Mouse (Mus musculus): Measurements from ENCODE around the gene Tsc22d2.
A peak's percentile ranks its signal among the peaks of the same experiment; 100 is the strongest.
"Not testable (repeated sequence)": the region's sequence is repeated elsewhere in the genome, so short reads cannot be mapped to it uniquely, and the experiment has no call there.

Gene Tsc22d2

DNA sequence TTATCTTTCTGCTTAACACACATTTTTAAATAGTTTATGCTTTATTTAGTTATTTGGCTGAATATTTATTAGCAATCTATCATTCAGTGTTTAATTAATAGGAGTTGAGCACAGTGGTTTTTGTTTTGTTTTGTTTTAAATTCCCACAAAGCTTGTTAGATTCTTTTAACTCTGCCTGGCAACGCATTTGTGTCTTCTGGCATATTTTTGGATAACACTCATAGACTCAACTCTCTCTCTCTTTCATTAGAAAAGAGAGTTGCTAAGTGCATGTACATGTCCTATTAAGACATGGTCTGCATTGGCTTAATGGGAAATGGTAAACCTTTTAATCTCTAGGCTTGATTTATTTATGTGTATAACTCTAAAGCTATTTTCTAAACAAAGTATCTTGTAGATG lies 14.3 kb downstream of the Tsc22d2 start:
- DNase-seq (ENCODE audit: low spot score in 2 of 2): no peak

DNA sequence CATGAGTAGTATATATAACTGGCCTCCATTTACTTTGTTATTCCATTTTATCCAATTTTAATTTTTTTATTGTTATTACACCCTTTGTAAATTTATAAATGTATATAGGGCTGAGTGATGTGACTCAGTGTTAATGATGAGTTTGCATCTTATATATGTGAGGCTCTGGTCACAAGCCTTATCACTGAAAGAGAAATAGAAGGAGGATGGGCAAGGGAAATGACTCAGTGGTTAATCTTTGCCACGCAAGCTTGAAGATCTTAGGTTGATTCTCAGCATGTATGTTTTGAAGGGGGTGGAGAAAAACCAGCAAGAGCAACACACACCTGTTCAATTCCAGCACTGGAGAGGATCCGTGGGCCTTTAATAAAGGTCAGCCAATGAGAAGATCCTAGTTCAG lies 19.9 kb downstream of the Tsc22d2 start:
- DNase-seq (ENCODE audit: low spot score in 2 of 2): no peak

DNA sequence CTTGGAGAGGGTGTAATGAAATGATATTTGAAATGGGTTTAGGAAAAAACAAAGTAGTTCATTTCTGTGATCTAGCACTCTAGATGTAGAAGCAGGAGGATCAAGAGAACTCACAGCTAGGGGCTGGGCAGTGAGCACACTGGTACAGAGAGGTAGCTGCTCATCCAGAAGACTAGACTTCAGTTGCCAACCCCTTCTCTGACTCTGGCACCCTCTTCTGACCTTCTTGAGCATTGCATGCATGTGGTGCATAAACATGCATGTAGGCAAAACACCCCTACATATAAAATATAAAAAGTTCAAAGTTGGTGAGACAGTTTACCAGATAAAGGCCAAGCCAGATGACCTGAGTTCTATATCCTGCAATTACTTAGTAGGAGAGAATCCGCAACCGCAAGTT lies 33.7 kb downstream of the Tsc22d2 start:
- no peak for DNase-seq (ENCODE audit: low spot score in 2 of 2)

DNA sequence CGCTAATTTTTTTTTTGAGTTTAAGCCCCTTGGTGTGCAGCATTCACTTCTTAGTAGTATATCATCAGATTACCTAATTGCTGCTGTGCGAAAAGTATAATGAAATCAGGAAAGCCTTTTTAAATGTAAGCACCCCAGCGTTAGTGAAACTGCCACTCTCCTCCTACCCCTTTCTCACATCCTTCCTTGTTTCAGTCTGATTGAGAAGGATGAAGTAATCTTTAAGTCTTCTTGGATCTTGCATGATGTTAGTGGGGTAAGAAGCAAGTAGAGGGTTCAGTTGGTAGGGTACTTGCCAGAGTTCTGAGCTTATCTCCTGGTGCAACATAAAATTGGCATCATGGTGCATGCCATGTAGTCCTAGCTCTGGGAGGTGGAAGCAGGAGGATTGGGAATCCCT lies 35.0 kb downstream of the Tsc22d2 start:
- no peak for DNase-seq (ENCODE audit: low spot score in 2 of 2)

GRCm38 (mm10) chr3:58454414-58455205 lies 40.1 kb downstream of the Tsc22d2 start:
- DNase-seq (ENCODE audit: low spot score in 2 of 2): no peak

DNA sequence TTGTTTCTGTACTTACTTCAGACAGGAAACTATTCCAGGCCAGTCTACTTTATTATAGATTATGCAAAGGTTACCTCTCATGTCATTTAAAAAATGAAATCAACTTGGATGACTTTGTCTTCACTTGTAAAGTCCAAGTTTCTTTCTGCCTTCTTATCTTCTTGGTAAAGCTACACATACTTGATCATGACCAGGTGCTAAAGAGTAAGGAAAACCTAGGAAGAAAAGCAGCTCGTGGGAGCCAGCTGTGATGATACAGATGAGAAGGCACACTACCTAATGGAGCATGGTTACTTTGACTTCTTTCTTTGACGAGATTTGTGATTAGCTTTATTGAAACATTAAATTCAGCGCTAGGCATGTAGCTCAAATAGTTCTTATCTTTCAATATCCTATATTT lies 40.7 kb downstream of the Tsc22d2 start:
- DNase-seq (ENCODE audit: low spot score in 2 of 2): no peak

DNA sequence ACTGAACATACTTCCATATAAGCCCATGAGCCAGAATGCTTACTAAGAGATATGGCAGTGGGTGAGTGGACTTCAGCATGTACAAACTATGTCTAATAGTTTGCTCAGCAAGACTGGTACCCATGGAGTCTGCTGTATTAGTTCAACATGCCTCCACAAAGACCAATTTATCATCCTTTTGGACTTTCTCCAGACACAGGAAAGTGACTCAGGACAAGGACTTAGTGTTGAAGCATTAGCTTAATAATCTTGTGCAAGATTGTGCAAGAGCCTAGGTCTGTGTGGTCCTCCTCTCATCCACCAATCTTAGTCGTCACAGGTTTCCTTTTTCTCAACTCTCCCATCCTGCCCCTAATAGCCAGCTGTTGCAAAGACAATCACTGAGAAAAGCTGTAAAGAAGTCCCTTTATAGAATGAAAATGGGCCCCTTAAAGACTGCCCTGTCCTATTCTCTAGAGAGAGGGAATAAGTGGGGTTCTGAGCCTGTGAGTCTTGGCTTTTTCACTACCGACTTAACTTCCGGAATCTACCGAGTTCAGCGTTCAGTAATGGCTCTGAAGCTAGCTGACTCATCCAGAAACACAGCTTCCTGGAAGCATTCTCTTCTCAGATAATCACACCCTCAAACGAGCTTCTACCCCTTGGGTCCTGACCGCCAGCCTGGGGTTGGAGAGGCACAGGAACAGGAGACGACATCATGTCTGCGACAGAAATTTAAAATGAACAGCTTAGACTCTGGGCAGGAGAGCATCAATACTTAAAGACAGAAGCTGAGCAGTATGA lies 55.3 kb downstream of the Tsc22d2 start:
- no peak for DNase-seq (ENCODE audit: low spot score in 2 of 2)

- DNase-seq (ENCODE audit: low spot score in 2 of 2): not testable (repeated sequence)
These were observed 60.8 kb downstream of the Tsc22d2 start for GRCm38 (mm10) chr3:58475298-58475697.

DNA sequence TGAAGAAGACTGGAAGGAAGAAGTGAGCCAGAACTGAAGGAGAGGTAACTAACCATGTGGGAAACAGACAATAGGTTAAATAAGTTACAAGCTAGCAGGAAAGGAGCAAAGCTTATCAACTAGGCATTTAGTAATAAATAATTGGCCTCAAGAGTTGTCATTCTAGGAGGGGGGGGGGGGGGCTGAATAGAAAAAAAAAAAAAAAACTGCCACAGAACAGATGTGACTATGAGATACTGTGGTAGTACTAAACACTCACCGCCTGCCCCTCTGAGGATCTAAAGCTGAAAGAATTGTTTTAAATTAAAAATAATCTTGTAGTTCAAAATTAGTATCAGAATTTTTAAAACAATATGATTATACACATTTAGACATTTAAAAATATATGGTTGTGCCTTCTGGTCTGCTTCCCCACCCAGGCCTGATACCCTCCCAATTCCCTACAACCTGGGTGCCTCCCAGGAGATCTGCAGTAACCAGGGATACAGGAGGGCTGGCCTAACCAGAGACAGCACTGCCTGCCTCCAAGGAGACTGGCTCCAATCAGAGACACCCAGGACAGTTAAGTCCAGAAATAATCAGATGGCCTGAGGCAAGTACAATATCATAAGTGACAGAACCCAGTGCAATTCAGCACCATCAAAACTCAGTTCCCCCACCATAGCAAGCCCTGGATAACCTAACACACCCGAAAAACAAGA lies 64.4 kb downstream of the Tsc22d2 start:
- no peak for DNase-seq (ENCODE audit: low spot score in 2 of 2)

DNA sequence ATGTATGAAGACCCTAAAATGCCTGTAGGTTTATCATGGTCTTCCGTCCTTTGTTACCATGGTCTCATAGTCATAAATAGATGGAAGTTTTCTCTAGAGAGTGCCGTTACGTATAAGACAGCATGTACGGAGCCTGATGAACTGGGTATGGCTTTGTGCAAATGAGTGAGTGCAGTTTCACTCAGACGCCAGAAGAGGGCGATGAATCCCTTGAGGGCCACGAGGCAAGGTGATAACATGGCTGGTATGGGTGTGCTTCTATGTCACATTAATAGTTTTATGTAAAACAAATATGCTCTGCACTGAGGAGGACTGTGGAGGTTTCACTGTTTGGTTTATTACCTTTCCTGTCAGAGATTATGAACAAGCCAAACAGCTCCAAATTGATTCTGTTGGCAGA lies 71.4 kb downstream of the Tsc22d2 start:
- DNase-seq (ENCODE audit: low spot score in 2 of 2): no peak

- no peak for DNase-seq (ENCODE audit: low spot score in 2 of 2)
These were observed 72.6 kb downstream of the Tsc22d2 start for GRCm38 (mm10) chr3:58487121-58487520.

DNA sequence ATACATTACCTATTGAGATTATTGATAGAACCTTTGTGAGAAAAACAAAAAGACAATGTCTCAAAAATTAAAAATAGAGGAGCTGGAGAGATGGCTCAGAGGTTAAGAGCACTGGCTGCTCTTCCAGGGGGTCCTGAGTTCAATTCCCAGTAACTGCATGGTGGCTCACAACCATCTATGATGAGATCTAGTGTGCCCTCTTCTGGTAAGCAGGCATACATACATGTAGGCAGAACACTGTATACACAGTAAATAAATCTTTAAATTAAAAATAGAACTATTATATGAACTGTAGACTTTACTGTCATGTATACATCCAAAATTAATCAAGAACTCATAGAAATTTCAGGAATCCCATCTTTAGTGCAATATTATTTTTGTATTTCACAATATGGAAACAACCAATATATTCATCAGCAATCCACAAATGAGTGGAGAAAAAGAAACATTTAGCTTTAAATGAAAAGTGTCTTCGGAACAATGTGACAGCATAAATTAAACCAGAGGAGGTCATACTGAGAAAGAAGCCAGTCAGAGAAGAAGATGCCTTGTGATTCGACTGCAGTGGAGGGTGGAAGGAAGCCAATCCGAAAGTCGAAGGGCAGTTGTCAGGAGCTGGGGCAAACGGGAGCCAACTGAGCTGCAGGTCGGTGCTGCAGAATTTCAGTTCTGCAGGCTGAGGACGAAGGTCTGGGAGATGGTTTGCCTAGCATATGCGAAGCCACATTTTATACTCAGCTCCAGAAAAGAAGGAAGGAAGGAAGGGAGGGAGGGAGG lies 73.7 kb downstream of the Tsc22d2 start:
- no peak for DNase-seq (ENCODE audit: low spot score in 2 of 2)

- DNase-seq (ENCODE audit: low spot score in 2 of 2): peak in 1 of 2 experiments; percentile 38
These were observed 76.3 kb downstream of the Tsc22d2 start for GRCm38 (mm10) chr3:58490787-58491186.

DNA sequence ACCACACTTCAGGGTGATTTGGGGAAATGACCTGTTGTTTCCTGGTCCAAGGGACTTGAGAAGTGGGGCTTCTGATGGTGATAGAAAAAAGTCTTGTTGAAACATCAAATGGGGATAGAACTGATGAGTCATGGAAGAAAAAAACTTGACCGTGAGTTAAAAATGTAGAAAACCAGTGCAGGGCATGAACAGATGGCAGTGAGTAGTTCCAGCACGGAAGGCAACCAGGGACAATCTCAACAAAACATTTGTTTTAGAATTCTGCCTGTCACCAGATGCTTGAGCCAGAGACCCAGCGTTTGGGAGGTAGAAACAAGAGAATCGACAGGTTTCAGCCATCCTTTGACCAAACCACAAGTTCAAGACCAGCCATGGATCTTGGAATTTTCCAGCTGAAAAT lies 79.1 kb downstream of the Tsc22d2 start:
- DNase-seq (ENCODE audit: low spot score in 2 of 2): no peak

- DNase-seq (ENCODE audit: low spot score in 2 of 2): no peak
These were observed 87.4 kb downstream of the Tsc22d2 start for GRCm38 (mm10) chr3:58501961-58502360.

DNA sequence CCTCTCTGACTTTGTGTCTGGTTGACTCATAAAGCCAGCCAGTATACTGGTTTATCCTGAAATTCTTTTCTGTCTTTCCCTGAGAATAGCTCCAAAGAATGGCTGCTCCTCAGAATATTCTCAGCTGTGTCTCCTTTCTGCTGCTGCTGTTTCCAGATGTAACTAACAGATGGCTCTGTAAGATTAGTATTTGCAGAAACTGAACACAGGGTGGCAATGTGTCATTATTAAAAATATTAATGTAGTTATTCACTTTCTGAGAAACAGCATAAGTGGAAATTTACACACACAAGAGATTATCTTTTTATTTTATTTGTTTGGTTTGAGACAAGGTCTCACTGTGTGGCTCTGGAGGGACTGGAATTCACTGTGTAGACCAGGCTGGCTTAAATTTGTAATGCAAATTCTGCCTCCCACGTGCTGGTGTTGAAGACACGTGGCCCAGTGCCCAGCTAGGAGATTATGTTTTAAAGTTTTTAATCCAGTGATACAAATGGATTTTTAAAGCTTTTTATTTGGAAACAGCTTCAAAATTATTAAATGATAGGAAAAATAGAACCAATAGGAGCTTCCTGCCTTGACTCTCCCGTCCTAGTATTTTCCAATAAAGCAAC lies 89.3 kb downstream of the Tsc22d2 start:
- no peak for DNase-seq (ENCODE audit: low spot score in 2 of 2)

GRCm38 (mm10) chr3:58504676-58505075 lies 90.2 kb downstream of the Tsc22d2 start:
- DNase-seq (ENCODE audit: low spot score in 2 of 2): no peak

- DNase-seq (ENCODE audit: low spot score in 2 of 2): no peak
These were observed 93.7 kb downstream of the Tsc22d2 start for GRCm38 (mm10) chr3:58508020-58508750.

- no peak for DNase-seq (ENCODE audit: low spot score in 2 of 2)
These were observed 97.1 kb downstream of the Tsc22d2 start for GRCm38 (mm10) chr3:58511581-58511980.

DNA sequence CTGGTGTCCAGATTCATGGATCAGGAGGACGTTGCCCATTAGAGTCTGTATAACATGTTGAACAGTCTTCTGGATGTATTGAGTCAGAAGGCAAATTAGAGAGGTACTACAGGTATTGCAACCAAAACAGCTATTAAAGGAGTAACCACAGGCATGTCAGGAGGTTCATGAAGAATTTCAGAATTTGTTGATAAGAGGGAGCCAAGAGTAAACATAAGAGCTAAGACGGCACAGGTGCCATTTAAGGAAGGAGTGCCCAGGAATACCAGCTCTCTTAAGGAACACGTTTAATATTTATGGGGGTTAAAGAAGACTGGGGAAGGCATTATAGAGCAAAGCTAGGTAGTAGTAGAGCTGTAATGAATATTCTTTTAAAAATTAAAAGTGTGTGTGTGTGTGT lies 98.2 kb downstream of the Tsc22d2 start:
- DNase-seq (ENCODE audit: low spot score in 2 of 2): no peak

- DNase-seq (ENCODE audit: low spot score in 2 of 2): no peak
These were observed 99.0 kb downstream of the Tsc22d2 start for GRCm38 (mm10) chr3:58513483-58513882.

Data from frontal cortex, postnatal 14 days (tissue).